Mouse (Mus musculus) kidney, adult 2 months (tissue): Measurements from ENCODE around the gene Qsox1.

Experiments
- CTCF ChIP-seq: fragments of 200-500 bp; conservative IDR thresholded peaks from 2 replicates; pipeline ENCODE4 v1.5.1; 2011; ENCODE audit warnings: low read depth, mild to moderate bottlenecking, control low read depth, low read length, moderate library complexity, mixed read lengths; ENCODE audit not compliant: insufficient read depth, insufficient read length
- POLR2A ChIP-seq: fragments of 200-500 bp; IDR thresholded peaks from one replicate; pipeline ENCODE4 v1.6.1; 2011; ENCODE audit warnings: low read depth, low read length, control low read depth

DNA sequence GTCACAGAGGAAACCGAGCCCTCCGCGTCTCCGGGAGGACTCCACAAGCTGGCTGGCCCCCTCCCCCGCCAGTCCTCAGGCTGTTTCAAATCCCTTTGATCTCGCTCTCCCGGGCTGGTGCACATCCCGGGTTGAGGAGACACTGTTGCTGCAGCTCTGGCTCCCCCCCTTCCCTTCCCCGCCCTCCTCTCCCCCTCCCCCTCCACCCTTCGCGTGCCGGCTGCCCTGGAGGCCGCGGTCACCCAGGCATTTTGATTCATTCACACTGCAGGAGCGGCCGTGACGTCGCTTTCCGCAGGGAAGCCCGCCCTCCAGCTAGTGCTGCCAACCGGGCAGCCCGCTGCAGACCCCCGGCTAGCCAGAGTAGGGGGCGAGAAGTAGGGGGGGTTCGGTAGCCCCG is 70.7 kb downstream of the Qsox1 start:
- TF ChIP-seq CTCF: no peak
- TF ChIP-seq POLR2A: no peak
